Mouse (Mus musculus) ovary, postnatal 10 days (tissue): ENCODE results near the gene Tbl3.
"Not testable (repeated sequence)": the region's sequence is repeated elsewhere in the genome, so short reads cannot be mapped to it uniquely, and the experiment has no call there.

Experiments
- DNase-seq: peaks from one replicate; pipeline ENCODE4 v3.0.0; 2022; ENCODE audit warnings: low spot score

Gene Tbl3

GRCm38 (mm10) chr17:24696011-24696697 is 11.3 kb downstream of the Tbl3 start, which contains the start of the genes Gfer and Noxo1:
Gfer (minus strand) TSS chr17:24696156.
Noxo1 (plus strand) TSS chr17:24696234.
- peak; percentile 67 for DNase-seq

DNA sequence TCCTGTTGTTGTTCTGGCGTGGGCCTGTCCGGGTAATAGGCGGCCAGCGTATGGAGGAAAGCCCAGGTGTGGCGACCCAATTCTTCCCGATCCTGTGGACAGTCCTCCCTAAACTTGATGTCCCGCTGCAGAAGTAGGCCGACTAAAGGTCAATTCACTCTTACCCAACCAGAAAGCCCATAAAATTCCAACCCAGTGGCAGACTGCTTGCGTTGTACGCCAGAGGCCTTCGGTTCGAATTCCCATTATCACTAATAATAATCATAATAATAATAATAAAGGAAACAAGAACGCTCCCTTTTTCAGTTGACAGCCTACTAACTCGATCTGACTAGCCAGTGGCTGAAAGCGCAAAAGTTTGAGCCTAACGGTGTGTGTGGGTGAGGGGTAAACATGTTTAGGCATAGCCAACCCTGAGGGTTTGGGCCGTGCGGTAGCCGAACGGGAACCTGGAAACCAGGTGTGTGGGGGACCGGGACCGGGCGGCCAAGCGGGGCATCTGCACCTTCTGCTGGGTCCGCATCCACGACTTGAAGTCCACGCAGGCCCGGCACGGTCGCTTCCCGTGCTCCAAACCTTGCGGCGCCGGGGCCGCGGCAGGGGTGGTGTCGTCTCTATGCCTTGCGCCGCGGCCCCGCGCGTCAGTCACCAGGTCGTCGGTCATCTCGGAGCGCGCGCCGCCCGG is 12.0 kb downstream of the Tbl3 start:
- DNase-seq = peak; percentile 29

- no peak for DNase-seq
Observed at GRCm38 (mm10) chr17:24692385-24692784, 15.1 kb downstream of the Tbl3 start.

GRCm38 (mm10) chr17:24689251-24690081 is 18.0 kb downstream of the Tbl3 start, which contains the start of gene Syngr3:
Syngr3 (minus strand) TSS chr17:24689955.
- no peak for DNase-seq

- no peak for DNase-seq
Observed at GRCm38 (mm10) chr17:24687599-24687998, 19.9 kb downstream of the Tbl3 start.

GRCm38 (mm10) chr17:24687146-24687595 is 20.3 kb downstream of the Tbl3 start:
- no peak for DNase-seq

DNA sequence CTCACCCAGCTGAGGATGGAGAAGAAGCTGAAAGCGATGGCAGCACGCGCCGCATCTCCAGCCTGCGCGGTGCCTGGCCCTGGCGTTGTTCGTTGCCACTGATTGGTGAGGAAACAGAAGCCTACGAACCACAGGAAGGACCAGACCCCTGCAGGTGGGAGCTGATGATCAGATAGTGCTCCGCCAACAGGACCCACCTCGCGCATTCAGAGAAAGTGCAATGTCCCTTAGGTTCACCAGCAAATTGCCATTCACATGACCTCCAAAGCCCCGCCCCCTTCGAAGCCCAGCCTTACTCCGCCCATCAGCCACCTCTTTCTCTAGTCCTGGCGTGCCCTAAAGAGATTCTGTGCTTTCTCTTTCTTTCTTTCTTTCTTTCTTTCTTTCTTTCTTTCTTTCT is 20.9 kb downstream of the Tbl3 start:
- no peak for DNase-seq

GRCm38 (mm10) chr17:24677500-24678080 is 29.9 kb downstream of the Tbl3 start:
- no peak for DNase-seq

GRCm38 (mm10) chr17:24676877-24677276 is 30.6 kb downstream of the Tbl3 start:
- no peak for DNase-seq

GRCm38 (mm10) chr17:24676187-24676586 is 31.3 kb downstream of the Tbl3 start:
- DNase-seq = no peak

GRCm38 (mm10) chr17:24674277-24674676 is 33.2 kb downstream of the Tbl3 start:
- DNase-seq = no peak

GRCm38 (mm10) chr17:24672141-24672540 is 35.3 kb downstream of the Tbl3 start:
- DNase-seq = no peak

- no peak for DNase-seq
Observed at GRCm38 (mm10) chr17:24671346-24671745, 36.1 kb downstream of the Tbl3 start.

- DNase-seq = no peak
Observed at GRCm38 (mm10) chr17:24670246-24670844, 37.1 kb downstream of the Tbl3 start.

DNA sequence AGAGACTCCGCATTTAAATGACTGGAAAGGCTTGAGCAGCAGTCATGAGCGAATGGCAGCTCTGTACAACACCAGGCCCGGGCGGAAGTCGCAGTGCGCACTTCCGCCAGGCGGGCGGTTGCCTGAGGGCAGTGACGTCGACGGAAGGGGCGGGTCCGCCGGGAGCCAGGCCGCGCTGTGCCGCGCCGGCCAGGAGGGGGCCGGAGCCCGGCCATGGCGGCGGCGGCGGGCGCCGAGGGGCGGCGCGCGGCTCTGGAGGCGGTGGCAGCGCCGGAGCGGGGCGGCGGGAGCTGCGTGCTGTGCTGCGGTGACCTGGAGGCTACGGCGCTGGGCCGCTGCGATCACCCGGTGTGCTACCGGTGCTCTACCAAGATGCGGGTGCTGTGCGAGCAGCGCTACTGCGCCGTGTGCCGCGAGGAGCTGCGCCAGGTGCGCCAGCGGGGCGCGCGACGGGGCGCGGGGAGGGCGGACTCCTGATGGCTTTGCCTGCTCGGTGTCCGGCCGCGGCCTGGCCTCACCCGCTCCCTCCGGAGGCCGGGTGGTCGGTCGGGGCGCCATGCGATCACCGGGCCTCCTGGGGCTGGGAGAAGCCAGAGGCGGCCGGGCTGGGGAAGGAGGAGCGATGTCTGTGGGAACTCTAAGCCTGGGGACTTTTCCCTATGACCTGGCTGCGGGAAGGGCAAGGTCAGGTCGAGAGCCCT is 37.8 kb downstream of the Tbl3 start, which contains the start of gene Zfp598:
Zfp598 (plus strand) TSS at position 143 of the 701 bp plus-strand sequence.
- peak; percentile 83 for DNase-seq

GRCm38 (mm10) chr17:24669214-24669544 is 38.3 kb downstream of the Tbl3 start:
- not testable (repeated sequence) for DNase-seq

DNA sequence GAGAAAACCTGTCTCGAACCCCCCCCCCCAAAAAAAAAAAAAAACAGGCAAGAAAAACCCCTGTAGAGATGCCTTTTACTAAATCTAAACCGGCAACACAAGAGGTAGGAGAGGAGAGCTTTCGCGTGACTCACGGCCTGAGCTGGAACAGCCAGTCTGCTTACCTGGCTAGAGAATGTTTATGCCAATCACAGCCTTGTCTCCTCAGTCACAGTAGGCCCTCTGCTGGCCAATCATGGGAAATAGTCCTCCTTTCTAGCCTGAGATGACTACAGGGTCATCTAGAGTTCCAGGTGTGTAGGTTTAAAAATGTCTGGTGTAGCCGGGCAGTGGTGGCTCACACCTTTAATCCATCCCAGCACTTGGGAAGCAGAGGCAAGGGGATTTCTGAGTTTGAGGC is 40.0 kb downstream of the Tbl3 start:
- DNase-seq = no peak

GRCm38 (mm10) chr17:24667011-24667410 is 40.4 kb downstream of the Tbl3 start:
- DNase-seq = not testable (repeated sequence)

DNA sequence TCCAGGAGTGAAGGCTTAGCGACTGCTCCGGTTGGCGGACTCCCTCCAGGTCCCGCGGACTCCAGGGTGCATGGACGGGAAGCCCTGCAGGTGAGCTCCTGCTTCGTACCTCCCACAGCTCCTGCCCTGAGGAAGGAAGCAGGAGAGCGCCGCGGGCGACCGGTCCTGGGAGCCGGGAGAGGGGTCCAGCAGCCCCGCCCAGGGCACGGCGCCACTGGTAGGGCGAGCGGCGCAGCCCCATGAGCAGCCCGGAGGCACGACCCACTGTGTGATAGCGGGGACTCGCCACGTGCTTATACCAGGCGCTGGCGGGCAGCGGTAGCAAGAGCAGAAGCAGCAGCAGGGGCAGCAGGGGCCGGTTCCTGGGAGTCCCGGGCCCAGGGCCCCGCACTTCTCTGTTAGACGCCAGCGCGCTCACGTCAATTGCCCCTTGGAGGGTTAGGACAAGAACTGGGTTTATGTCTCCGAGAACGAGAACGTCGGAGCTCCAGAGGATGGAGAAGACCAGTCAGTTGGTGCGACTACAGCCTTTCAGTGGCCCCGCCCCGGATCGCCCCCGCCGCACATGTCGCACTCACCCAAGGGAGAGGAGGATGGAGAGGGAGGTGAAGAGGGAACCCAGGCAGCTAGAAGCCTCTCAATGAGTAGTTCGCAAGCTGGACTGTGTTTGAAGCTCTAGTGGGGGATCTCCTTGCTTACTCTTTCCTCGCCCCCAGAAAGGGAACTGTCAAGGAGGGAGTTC is 49.3 kb downstream of the Tbl3 start, which contains the start of gene Npw:
Npw (minus strand) TSS at position 441 of the 742 bp plus-strand sequence.
- no peak for DNase-seq

DNA sequence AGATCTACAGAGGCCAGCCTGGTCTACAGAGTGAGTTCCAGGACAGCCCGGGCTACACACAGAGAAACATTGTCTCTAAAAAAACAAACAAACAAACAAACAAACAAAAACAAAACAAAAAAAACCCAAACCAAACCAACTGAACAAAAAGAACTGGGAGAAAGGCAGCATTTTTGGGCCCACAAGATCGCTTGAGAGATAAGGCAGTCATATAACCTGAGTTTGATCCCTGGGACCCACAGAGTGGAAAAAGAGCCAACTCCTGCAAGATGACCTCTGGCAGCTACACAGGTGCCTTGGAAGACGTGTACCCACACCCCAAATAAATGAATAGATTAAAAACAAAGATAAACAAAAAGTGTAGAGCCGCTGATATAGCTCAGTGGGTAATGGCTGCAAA is 52.5 kb downstream of the Tbl3 start:
- DNase-seq = no peak
